Mouse (Mus musculus): ENCODE results near the gene Kif5c. TPM values are rescaled to one million over a fixed set of nuclear protein-coding genes. Genes with fewer than 3 reads are reported as not detected.

The Kif5c gene
- polyA plus RNA-seq, 1 experiment: 3.4 TPM

GRCm38 (mm10) chr2:49657666-49658065 lies 38.6 kb downstream of the Kif5c start:
- Histone ChIP-seq H3K4me3 (ENCODE audit: insufficient read depth, poor library complexity, severe bottlenecking) (no peak overlapping the region), H3K27me3 (ENCODE audit: control insufficient read depth, insufficient read depth, insufficient read length) (no peaks in the 10 kb centered on the region), H3ac (ENCODE audit: control insufficient read depth, insufficient read length, low read depth) (no peak overlapping the region), H3K36me3 (ENCODE audit: control insufficient read depth, insufficient read depth) (no peaks in the 10 kb centered on the region), H3K79me2 (ENCODE audit: control insufficient read depth, insufficient read depth) (no peaks in the 10 kb centered on the region), H3K79me3 (ENCODE audit: low read depth) (no peaks in the 10 kb centered on the region)
- TF ChIP-seq MAX (IDR thresholded peaks at IDR 0.05): no peak
- TF ChIP-seq FOSL1 (IDR thresholded peaks at IDR 0.05; ENCODE audit: insufficient read depth, low read length, poor library complexity, severe bottlenecking): no peak
- TF ChIP-seq USF1 (IDR thresholded peaks at IDR 0.05; ENCODE audit: low read depth): no peak
- TF ChIP-seq CTCF (IDR thresholded peaks at IDR 0.05; ENCODE audit: control insufficient read depth, insufficient read depth, insufficient read length): no peak
- no peak for TF ChIP-seq MYOD1 (IDR thresholded peaks at IDR 0.05; ENCODE audit: control insufficient read depth, insufficient read length, low read depth)

GRCm38 (mm10) chr2:49658988-49659387 lies 39.9 kb downstream of the Kif5c start:
- H3K79me2 ChIP-seq (ENCODE audit: control insufficient read depth, insufficient read depth): no peaks in the 10 kb centered on the region
- no peaks in the 10 kb centered on the region for H3K36me3 ChIP-seq (ENCODE audit: control insufficient read depth, insufficient read depth)
- no peak overlapping the region for H3ac ChIP-seq (ENCODE audit: control insufficient read depth, insufficient read length, low read depth)
- no peak overlapping the region for H3K4me3 ChIP-seq (ENCODE audit: insufficient read depth, poor library complexity, severe bottlenecking)
- no peaks in the 10 kb centered on the region for H3K79me3 ChIP-seq (ENCODE audit: low read depth)
- no peaks in the 10 kb centered on the region for H3K27me3 ChIP-seq (ENCODE audit: control insufficient read depth, insufficient read depth, insufficient read length)
- TF ChIP-seq MYOG (IDR thresholded peaks at IDR 0.05; ENCODE audit: control insufficient read depth, extremely low read depth, insufficient read length) (no peak), MYOD1 (IDR thresholded peaks at IDR 0.05; ENCODE audit: control insufficient read depth, insufficient read length, low read depth) (no peak), USF1 (IDR thresholded peaks at IDR 0.05; ENCODE audit: low read depth) (no peak), CTCF (IDR thresholded peaks at IDR 0.05; ENCODE audit: control insufficient read depth, insufficient read depth, insufficient read length) (no peak), FOSL1 (IDR thresholded peaks at IDR 0.05; ENCODE audit: insufficient read depth, low read length, poor library complexity, severe bottlenecking) (no peak), CEBPB (IDR thresholded peaks at IDR 0.05; ENCODE audit: low read depth) (no peak), MAX (IDR thresholded peaks at IDR 0.05) (no peak)

GRCm38 (mm10) chr2:49659964-49660363 lies 40.9 kb downstream of the Kif5c start:
- Histone ChIP-seq H3ac (ENCODE audit: control insufficient read depth, insufficient read length, low read depth) (no peak overlapping the region), H3K79me3 (ENCODE audit: low read depth) (no peaks in the 10 kb centered on the region), H3K4me3 (ENCODE audit: insufficient read depth, poor library complexity, severe bottlenecking) (no peak overlapping the region), H3K36me3 (ENCODE audit: control insufficient read depth, insufficient read depth) (no peaks in the 10 kb centered on the region), H3K27me3 (ENCODE audit: control insufficient read depth, insufficient read depth, insufficient read length) (no peaks in the 10 kb centered on the region), H3K79me2 (ENCODE audit: control insufficient read depth, insufficient read depth) (no peaks in the 10 kb centered on the region)
- TF ChIP-seq MYOG (IDR thresholded peaks at IDR 0.05; ENCODE audit: control insufficient read depth, extremely low read depth, insufficient read length) (no peak), CTCF (IDR thresholded peaks at IDR 0.05; ENCODE audit: control insufficient read depth, insufficient read depth, insufficient read length) (no peak), USF1 (IDR thresholded peaks at IDR 0.05; ENCODE audit: low read depth) (no peak), MYOD1 (IDR thresholded peaks at IDR 0.05; ENCODE audit: control insufficient read depth, insufficient read length, low read depth) (no peak)

GRCm38 (mm10) chr2:49660375-49660923 lies 41.4 kb downstream of the Kif5c start:
- Histone ChIP-seq H3K79me2 (ENCODE audit: control insufficient read depth, insufficient read depth) (no peaks in the 10 kb centered on the region), H3K36me3 (ENCODE audit: control insufficient read depth, insufficient read depth) (no peaks in the 10 kb centered on the region), H3K27me3 (ENCODE audit: control insufficient read depth, insufficient read depth, insufficient read length) (no peaks in the 10 kb centered on the region), H3K79me3 (ENCODE audit: low read depth) (no peaks in the 10 kb centered on the region), H3K4me3 (ENCODE audit: insufficient read depth, poor library complexity, severe bottlenecking) (no peak overlapping the region), H3ac (ENCODE audit: control insufficient read depth, insufficient read length, low read depth) (no peak overlapping the region)
- no peak for TF ChIP-seq FOSL1 (IDR thresholded peaks at IDR 0.05; ENCODE audit: insufficient read depth, low read length, poor library complexity, severe bottlenecking)
- TF ChIP-seq CTCF (IDR thresholded peaks at IDR 0.05; ENCODE audit: control insufficient read depth, insufficient read depth, insufficient read length): no peak
- no peak for TF ChIP-seq MYOD1 (IDR thresholded peaks at IDR 0.05; ENCODE audit: control insufficient read depth, insufficient read length, low read depth)
- no peak for TF ChIP-seq MYOG (IDR thresholded peaks at IDR 0.05; ENCODE audit: control insufficient read depth, extremely low read depth, insufficient read length)
- no peak for TF ChIP-seq MAX (IDR thresholded peaks at IDR 0.05)
- no peak for TF ChIP-seq USF1 (IDR thresholded peaks at IDR 0.05; ENCODE audit: low read depth)
- TF ChIP-seq CEBPB (IDR thresholded peaks at IDR 0.05; ENCODE audit: low read depth): no peak

GRCm38 (mm10) chr2:49661348-49661747 lies 42.2 kb downstream of the Kif5c start:
- Histone ChIP-seq H3K4me3 (ENCODE audit: insufficient read depth, poor library complexity, severe bottlenecking) (no peak overlapping the region), H3K79me2 (ENCODE audit: control insufficient read depth, insufficient read depth) (no peaks in the 10 kb centered on the region), H3K36me3 (ENCODE audit: control insufficient read depth, insufficient read depth) (no peaks in the 10 kb centered on the region), H3K27me3 (ENCODE audit: control insufficient read depth, insufficient read depth, insufficient read length) (no peaks in the 10 kb centered on the region), H3ac (ENCODE audit: control insufficient read depth, insufficient read length, low read depth) (no peak overlapping the region), H3K79me3 (ENCODE audit: low read depth) (no peaks in the 10 kb centered on the region)
- TF ChIP-seq FOSL1 (IDR thresholded peaks at IDR 0.05; ENCODE audit: insufficient read depth, low read length, poor library complexity, severe bottlenecking): no peak
- TF ChIP-seq MAX (IDR thresholded peaks at IDR 0.05): no peak
- TF ChIP-seq MYOG (IDR thresholded peaks at IDR 0.05; ENCODE audit: control insufficient read depth, extremely low read depth, insufficient read length): no peak
- no peak for TF ChIP-seq CTCF (IDR thresholded peaks at IDR 0.05; ENCODE audit: control insufficient read depth, insufficient read depth, insufficient read length)
- TF ChIP-seq USF1 (IDR thresholded peaks at IDR 0.05; ENCODE audit: low read depth): no peak
- no peak for TF ChIP-seq CEBPB (IDR thresholded peaks at IDR 0.05; ENCODE audit: low read depth)

- Histone ChIP-seq H3ac (ENCODE audit: control insufficient read depth, insufficient read length, low read depth) (no peak overlapping the region), H3K79me2 (ENCODE audit: control insufficient read depth, insufficient read depth) (no peaks in the 10 kb centered on the region), H3K36me3 (ENCODE audit: control insufficient read depth, insufficient read depth) (no peaks in the 10 kb centered on the region), H3K79me3 (ENCODE audit: low read depth) (no peaks in the 10 kb centered on the region), H3K4me3 (ENCODE audit: insufficient read depth, poor library complexity, severe bottlenecking) (no peak overlapping the region), H3K27me3 (ENCODE audit: control insufficient read depth, insufficient read depth, insufficient read length) (no peaks in the 10 kb centered on the region)
- TF ChIP-seq FOSL1 (IDR thresholded peaks at IDR 0.05; ENCODE audit: insufficient read depth, low read length, poor library complexity, severe bottlenecking): no peak
- no peak for TF ChIP-seq CEBPB (IDR thresholded peaks at IDR 0.05; ENCODE audit: low read depth)
- no peak for TF ChIP-seq CTCF (IDR thresholded peaks at IDR 0.05; ENCODE audit: control insufficient read depth, insufficient read depth, insufficient read length)
- TF ChIP-seq USF1 (IDR thresholded peaks at IDR 0.05; ENCODE audit: low read depth): no peak
- no peak for TF ChIP-seq MYOD1 (IDR thresholded peaks at IDR 0.05; ENCODE audit: control insufficient read depth, insufficient read length, low read depth)
- TF ChIP-seq MYOG (IDR thresholded peaks at IDR 0.05; ENCODE audit: control insufficient read depth, extremely low read depth, insufficient read length): no peak
Measured at GRCm38 (mm10) chr2:49661872-49662271, 42.8 kb downstream of the Kif5c start.

Data from C2C12 (cell line).